Mouse (Mus musculus) duodenum, adult 2 months (tissue): Measurements from ENCODE around the gene Olfr770. TPM values are rescaled to one million over a fixed set of nuclear protein-coding genes. Genes with fewer than 3 reads are reported as not detected.

Source experiments
- polyA plus RNA-seq: library from polyadenylated mRNA; depleted of rRNA; stranded (reverse); fragments of >200 nt; gene quantifications from 2 replicates; pipeline ENCODE4 v1.2.3, GENCODE M21; 2012; ENCODE audit warnings: low replicate concordance; rRNA removed

Olfr770 gene
- not detected in 2 replicates for polyA plus RNA-seq

GRCm38 (mm10) chr10:129138898-129139297, at the start of gene Olfr770:
Gene Olfr770 (minus strand): TSS chr10:129138998.

DNA sequence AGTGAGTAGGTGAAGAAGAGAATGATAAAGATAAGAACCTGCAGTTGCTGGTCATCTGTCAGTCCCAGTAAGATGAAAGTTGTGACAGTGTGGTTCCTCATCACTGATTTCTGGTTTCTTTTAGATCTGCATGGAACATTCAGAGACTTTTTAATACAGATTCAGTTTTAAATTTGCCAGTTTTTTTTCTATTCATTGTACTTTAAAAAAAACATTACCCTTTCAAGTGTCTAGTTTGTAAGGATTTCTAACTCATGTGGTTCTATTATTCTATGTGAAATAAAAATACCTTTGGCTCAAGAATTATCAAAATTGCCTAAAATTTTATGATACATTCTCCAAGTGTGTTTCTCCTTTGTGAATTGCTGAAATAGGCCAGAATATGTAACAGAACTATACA, 48.5 kb upstream of the Olfr770 start, which contains the start of gene Olfr773:
Gene Olfr773 (minus strand): TSS at position 101 of the 400 bp plus-strand sequence.

DNA sequence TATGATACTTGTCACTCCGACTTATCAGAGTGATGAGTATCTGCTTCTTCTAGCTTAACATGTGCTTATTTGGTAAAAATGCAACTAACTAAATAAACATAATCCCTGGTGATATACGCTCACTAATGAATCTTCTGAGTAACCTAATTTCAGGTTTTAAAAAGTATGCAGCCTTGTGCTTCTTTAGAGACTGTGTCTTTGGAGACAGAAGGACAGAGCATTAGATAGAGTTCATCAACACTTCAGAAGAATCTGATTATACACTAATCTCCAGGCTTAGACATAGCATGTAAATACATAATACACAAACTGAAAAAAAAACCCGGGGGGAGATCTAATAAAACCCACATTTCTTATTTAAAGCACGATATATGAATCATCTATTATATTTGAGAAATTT, 39.0 kb upstream of the Olfr770 start, which contains the start of gene Olfr772:
Gene Olfr772 (minus strand): TSS at position 101 of the 400 bp plus-strand sequence.

GRCm38 (mm10) chr10:129164651-129165050, 25.9 kb upstream of the Olfr770 start, which contains the start of gene Olfr771:
Gene Olfr771 (minus strand): TSS chr10:129164751.

GRCm38 (mm10) chr10:129117761-129118160, 21.0 kb downstream of the Olfr770 start, which contains the start of gene Olfr769:
Gene Olfr769 (minus strand): TSS chr10:129117861.

DNA sequence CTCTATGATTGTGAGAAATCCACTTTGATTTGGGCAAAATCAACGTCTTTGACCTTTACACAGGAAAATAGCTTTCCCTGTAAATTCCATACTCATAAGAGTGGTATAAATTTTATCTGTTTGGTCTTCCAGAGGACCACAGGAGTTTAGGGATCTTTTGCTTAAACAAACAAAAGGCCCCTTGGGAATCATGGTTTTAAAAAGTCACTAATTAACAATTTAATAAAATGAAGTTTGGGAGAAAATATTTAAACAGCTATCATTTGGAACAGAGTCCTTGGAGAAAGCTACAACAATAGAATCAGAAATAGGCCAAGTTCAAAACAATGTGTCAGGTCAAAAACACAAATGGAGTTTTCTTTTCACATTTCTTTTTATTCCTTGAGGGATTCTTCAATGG, 39.5 kb downstream of the Olfr770 start, which contains the start of gene Olfr768:
Gene Olfr768 (minus strand): TSS at position 101 of the 400 bp plus-strand sequence.

DNA sequence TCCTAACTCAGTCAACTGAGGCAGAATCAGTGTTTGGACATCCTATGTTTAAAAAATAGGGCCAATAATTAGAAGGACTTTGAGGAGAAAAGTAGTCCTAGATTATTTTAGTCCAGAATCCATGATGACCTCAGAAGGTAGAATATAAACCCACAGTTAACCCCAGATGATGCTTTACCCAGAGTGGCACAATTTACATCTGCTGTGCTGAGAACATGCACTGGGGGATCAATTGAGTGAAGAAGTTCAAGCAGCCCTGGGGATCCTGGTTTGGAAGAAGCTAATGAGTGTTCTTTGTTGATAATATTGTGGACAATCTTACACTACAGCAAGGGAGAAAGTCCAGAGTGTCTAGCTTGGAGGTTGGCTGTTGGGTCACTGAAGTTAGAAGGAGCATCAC, 56.0 kb downstream of the Olfr770 start, which contains the start of gene Olfr767:
Gene Olfr767 (minus strand): TSS at position 101 of the 400 bp plus-strand sequence.

Other genes starting within 250 kb of the Olfr770 start
- gene Gdf11, start 247.3 kb downstream of the Olfr770 start, polyA plus RNA-seq: 0.36 and 0.58 TPM in 2 replicates
- gene Cd63, start 238.0 kb downstream of the Olfr770 start, polyA plus RNA-seq: 52.9 and 71.0 TPM in 2 replicates
- 32.9 and 39.5 TPM in 2 replicates for gene Rdh5, start 216.1 kb downstream of the Olfr770 start, polyA plus RNA-seq
- 74.1 and 80.1 TPM in 2 replicates for gene Bloc1s1, start 215.0 kb downstream of the Olfr770 start, polyA plus RNA-seq
- gene Itga7, start 205.2 kb downstream of the Olfr770 start, polyA plus RNA-seq: 10.0 and 17.7 TPM in 2 replicates
- gene Mettl7b, start 178.0 kb downstream of the Olfr770 start, polyA plus RNA-seq: 35.7 and 44.8 TPM in 2 replicates
- not detected in 2 replicates for gene Olfr9, start 149.6 kb downstream of the Olfr770 start, polyA plus RNA-seq
- 0.04 TPM in 1 of 2 replicates, not detected in the other for gene Olfr763, start 128.2 kb downstream of the Olfr770 start, polyA plus RNA-seq
- gene Olfr764-ps1, start 99.1 kb downstream of the Olfr770 start, polyA plus RNA-seq: not detected in 2 replicates
- gene Olfr765, start 89.0 kb downstream of the Olfr770 start, polyA plus RNA-seq: not detected in 2 replicates
- not detected in 2 replicates for gene Olfr766-ps1, start 70.0 kb downstream of the Olfr770 start, polyA plus RNA-seq
- gene Olfr767, start 56.1 kb downstream of the Olfr770 start, polyA plus RNA-seq: not detected in 2 replicates
- gene Olfr768, start 39.6 kb downstream of the Olfr770 start, polyA plus RNA-seq: not detected in 2 replicates
- gene Olfr769, start 21.1 kb downstream of the Olfr770 start, polyA plus RNA-seq: not detected in 2 replicates
- gene Olfr771, start 25.8 kb upstream of the Olfr770 start, polyA plus RNA-seq: not detected in 2 replicates
- not detected in 2 replicates for gene Olfr772, start 38.9 kb upstream of the Olfr770 start, polyA plus RNA-seq
- gene Olfr773, start 48.4 kb upstream of the Olfr770 start, polyA plus RNA-seq: not detected in 2 replicates
- gene Olfr774, start 97.2 kb upstream of the Olfr770 start, polyA plus RNA-seq: not detected in 2 replicates
- not detected in 2 replicates for gene Olfr775, start 109.4 kb upstream of the Olfr770 start, polyA plus RNA-seq
- gene Olfr776, start 120.1 kb upstream of the Olfr770 start, polyA plus RNA-seq: not detected in 2 replicates
- not detected in 2 replicates for gene Olfr777, start 132.5 kb upstream of the Olfr770 start, polyA plus RNA-seq
- not detected in 2 replicates for gene Olfr780, start 179.1 kb upstream of the Olfr770 start, polyA plus RNA-seq
- not detected in 2 replicates for gene Olfr781, start 189.9 kb upstream of the Olfr770 start, polyA plus RNA-seq
- gene Olfr782, start 209.9 kb upstream of the Olfr770 start, polyA plus RNA-seq: not detected in 2 replicates
- not detected in 2 replicates for gene Olfr784, start 245.1 kb upstream of the Olfr770 start, polyA plus RNA-seq